Mouse (Mus musculus) forebrain, postnatal 0 days (tissue): ENCODE measurements around the gene Paqr7. TPM values are rescaled to one million over a fixed set of nuclear protein-coding genes. Genes with fewer than 3 reads are reported as not detected.

Experiments used
- ATAC-seq: fragments of 200-750 bp; cut with Nextera tagmentation; 2 replicates; pipeline ENCODE4 v1.8.0; 2017; ENCODE audit warnings: mild to moderate bottlenecking, moderate library complexity
- DNase-seq: peaks from one replicate; pipeline ENCODE4 v3.0.0-alpha.2; 2015
- H3K27ac ChIP-seq: fragments of 300-500 bp; sonication (generic); 2 replicates; pipeline ENCODE4 v1.5.1; 2014; ENCODE audit warnings: low read depth, mild to moderate bottlenecking, antibody characterized with exemption, low read length, moderate library complexity, mixed read lengths
- H3K27me3 ChIP-seq: fragments of 300-500 bp; sonication (generic); 2 replicates; pipeline ENCODE4 v1.6.1; 2014; ENCODE audit warnings: mild to moderate bottlenecking, low read length, mixed read lengths; ENCODE audit not compliant: insufficient read depth
- H3K36me3 ChIP-seq: fragments of 300-500 bp; sonication (generic); 2 replicates; pipeline ENCODE4 v1.6.1; 2014; ENCODE audit warnings: mild to moderate bottlenecking, moderate library complexity; ENCODE audit not compliant: insufficient read depth
- H3K4me1 ChIP-seq: fragments of 300-500 bp; sonication (generic); 2 replicates; pipeline ENCODE4 v1.6.1; 2014; ENCODE audit warnings: antibody characterized with exemption; ENCODE audit not compliant: insufficient read depth
- H3K4me2 ChIP-seq: fragments of 300-500 bp; sonication (generic); 2 replicates; pipeline ENCODE4 v1.6.1; 2014; ENCODE audit warnings: low read depth, mild to moderate bottlenecking, moderate library complexity
- H3K4me3 ChIP-seq: fragments of 300-500 bp; sonication (generic); 2 replicates; pipeline ENCODE4 v1.5.1; 2014; ENCODE audit warnings: low read depth, low read length, mixed read lengths
- H3K9ac ChIP-seq: fragments of 300-500 bp; sonication (generic); 2 replicates; pipeline ENCODE4 v1.6.1; 2014; ENCODE audit warnings: mild to moderate bottlenecking
- H3K9me3 ChIP-seq: fragments of 300-500 bp; sonication (generic); 2 replicates; pipeline ENCODE4 v1.6.1; 2016; ENCODE audit warnings: low read length
- CTCF ChIP-seq: sonication (generic); IDR thresholded peaks from 2 replicates; pipeline ENCODE4 v1.5.1; 2016; ENCODE audit warnings: antibody characterized with exemption, control low read depth, low read depth
- WGBS: fragments of 180-500 bp; shearing (Covaris S2); extraction: QIAGEN DNeasy Blood & Tissue Kit; methylation state at CpG from one replicate; pipeline ENCODE4 v1.1.7; 2014; 5-methylcytosine and 5-hydroxymethylcytosine counted together
- polyA plus RNA-seq: library from polyadenylated mRNA; unstranded; fragments of >200 nt; fragmentation: Nextera tagmentation; extraction: Ambion mirVana; gene quantifications from 2 replicates; pipeline ENCODE4 v1.2.1, GENCODE M21; 2015
- total RNA-seq: library from RNA; depleted of rRNA; stranded (reverse); fragments of >200 nt; gene quantifications from 2 replicates; pipeline ENCODE4 v1.2.3, GENCODE M21; 2014

The Paqr7 gene
- total and polyA plus RNA-seq, 2 experiments from 2014 or later: 28.1 to 36.6 TPM

- Histone ChIP-seq H3K4me1 (no peaks in the 10 kb centered on the region), H3K4me3 (no peak overlapping the region), H3K36me3 (peaks cover 42% of the 10 kb centered on the region), H3K9ac (no peak overlapping the region), H3K27me3 (no peaks in the 10 kb centered on the region), H3K9me3 (no peaks in the 10 kb centered on the region), H3K27ac (no peak overlapping the region), H3K4me2 (no peak overlapping the region)
- TF ChIP-seq CTCF: no peak
- no peak for ATAC-seq
- WGBS: 90% methylated on average over 4 of the region's 4 CpGs
- no peak for DNase-seq
Measured at GRCm38 (mm10) chr4:134523447-134523846, 26.9 kb downstream of the Paqr7 start.

GRCm38 (mm10) chr4:134525806-134526205, 29.3 kb downstream of the Paqr7 start:
- Histone ChIP-seq H3K4me2 (no peak overlapping the region), H3K9me3 (no peaks in the 10 kb centered on the region), H3K4me3 (no peak overlapping the region), H3K27ac (no peak overlapping the region), H3K4me1 (no peaks in the 10 kb centered on the region), H3K9ac (no peak overlapping the region), H3K36me3 (peaks cover 66% of the 10 kb centered on the region), H3K27me3 (no peaks in the 10 kb centered on the region)
- DNase-seq: no peak
- ATAC-seq: no peak
- no peak for TF ChIP-seq CTCF
- 27% methylated on average over 5 of the region's 5 CpGs for WGBS

GRCm38 (mm10) chr4:134526220-134526619, 29.7 kb downstream of the Paqr7 start:
- Histone ChIP-seq H3K36me3 (peaks cover 70% of the 10 kb centered on the region), H3K27me3 (no peaks in the 10 kb centered on the region), H3K4me3 (no peak overlapping the region), H3K4me2 (no peak overlapping the region), H3K4me1 (no peaks in the 10 kb centered on the region), H3K27ac (no peak overlapping the region), H3K9ac (no peak overlapping the region), H3K9me3 (no peaks in the 10 kb centered on the region)
- 53% methylated on average over 5 of the region's 5 CpGs for WGBS
- DNase-seq: no peak
- ATAC-seq: no peak
- TF ChIP-seq CTCF: no peak

DNA sequence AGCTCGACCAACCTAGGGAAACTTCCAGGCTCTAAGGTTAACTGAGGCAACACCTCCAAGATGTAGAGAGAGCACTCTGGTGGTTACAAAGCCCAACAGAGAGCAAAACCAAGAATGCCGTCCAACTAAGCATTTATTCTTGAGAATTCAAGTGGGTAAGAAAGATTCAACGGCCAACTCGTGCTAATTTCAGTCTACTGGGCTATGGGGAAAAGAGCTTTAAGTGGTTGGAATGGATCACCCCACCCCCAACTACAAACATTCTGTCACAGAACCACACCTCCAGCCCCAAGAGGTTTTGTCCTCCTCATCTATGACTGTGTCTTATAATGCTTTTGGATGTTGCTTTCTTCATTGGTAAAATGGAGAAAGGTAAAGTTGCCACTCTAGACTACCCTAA, 36.4 kb downstream of the Paqr7 start:
- no peak overlapping the region for H3K4me2 ChIP-seq
- TF ChIP-seq CTCF: no peak
- no peak overlapping the region for H3K9ac ChIP-seq
- no peaks in the 10 kb centered on the region for H3K27me3 ChIP-seq
- H3K36me3 ChIP-seq: peaks cover 42% of the 10 kb centered on the region
- H3K27ac ChIP-seq: no peak overlapping the region
- H3K9me3 ChIP-seq: no peaks in the 10 kb centered on the region
- WGBS: 89% methylated on average over 4 of the region's 4 CpGs
- no peak overlapping the region for H3K4me3 ChIP-seq
- ATAC-seq (no peak), DNase-seq (no peak)
- H3K4me1 ChIP-seq: peaks cover 10% of the 10 kb centered on the region

- Histone ChIP-seq H3K4me2 (no peak overlapping the region), H3K9me3 (no peaks in the 10 kb centered on the region), H3K9ac (no peak overlapping the region), H3K27ac (no peak overlapping the region), H3K27me3 (no peaks in the 10 kb centered on the region), H3K4me3 (no peak overlapping the region), H3K36me3 (peaks cover 37% of the 10 kb centered on the region), H3K4me1 (peaks cover 10% of the 10 kb centered on the region)
- DNase-seq: no peak
- TF ChIP-seq CTCF: no peak
- WGBS: 84% methylated on average over 4 of the region's 4 CpGs
- ATAC-seq: no peak
Measured at GRCm38 (mm10) chr4:134533421-134533820, 36.9 kb downstream of the Paqr7 start.

GRCm38 (mm10) chr4:134534124-134534886, 37.8 kb downstream of the Paqr7 start:
- DNase-seq (no peak), ATAC-seq (peak; percentile 2; the same call in 1 of the 2 replicates)
- TF ChIP-seq CTCF: no peak
- peaks cover 10% of the 10 kb centered on the region for H3K4me1 ChIP-seq
- 3% methylated on average over 56 of the region's 57 CpGs for WGBS
- peak overlapping the region; percentile 97 for H3K4me3 ChIP-seq
- peak overlapping the region; percentile 90 for H3K27ac ChIP-seq
- peaks cover 32% of the 10 kb centered on the region for H3K36me3 ChIP-seq
- H3K27me3 ChIP-seq: no peaks in the 10 kb centered on the region
- H3K9me3 ChIP-seq: no peaks in the 10 kb centered on the region
- peak overlapping the region; percentile 80 for H3K9ac ChIP-seq
- H3K4me2 ChIP-seq: peak overlapping the region; percentile 99

DNA sequence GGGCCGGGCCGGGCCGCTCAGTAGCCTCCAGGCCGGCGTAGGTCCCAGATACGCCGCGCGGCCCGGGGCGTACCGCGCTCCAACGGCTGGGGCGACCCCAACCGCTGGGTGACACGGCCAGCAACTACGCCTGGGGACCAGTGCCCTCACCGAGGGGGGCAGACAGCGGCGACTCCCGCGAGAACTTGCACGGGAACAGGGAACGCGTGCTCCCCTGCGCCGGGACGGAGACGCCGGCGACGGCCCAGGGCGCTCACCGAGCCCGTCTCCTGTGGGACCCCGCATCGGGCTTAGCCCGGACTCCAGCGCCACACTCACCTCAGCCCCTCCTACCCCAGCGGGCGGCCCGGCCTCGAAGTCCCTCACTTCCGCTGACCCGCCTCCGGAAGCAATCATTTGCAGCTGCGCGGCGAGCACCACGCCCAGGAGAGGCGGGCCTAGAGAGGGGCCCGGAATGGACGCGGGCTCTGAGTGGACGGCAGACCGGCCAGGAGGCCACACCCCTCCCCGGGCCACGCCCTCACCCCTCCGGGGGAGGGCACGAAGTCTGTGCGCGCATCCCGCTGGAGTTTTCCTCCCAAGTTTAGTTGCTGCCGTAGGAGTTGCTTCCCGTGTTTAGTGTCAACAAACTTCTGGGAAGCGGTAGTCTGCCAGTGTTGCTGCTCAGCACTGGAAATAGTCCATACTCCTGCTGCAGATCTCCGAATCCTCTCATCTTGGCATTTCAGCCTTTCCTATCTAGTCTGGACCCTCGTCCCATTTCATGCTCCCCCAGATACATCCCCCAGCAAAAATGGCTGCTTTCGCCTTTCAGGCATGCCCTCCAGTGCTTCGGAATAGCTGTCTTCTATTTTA, 38.7 kb downstream of the Paqr7 start, which contains the start of gene Mtfr1l:
Gene Mtfr1l, minus strand, starts transcription at position 456 of the 855 bp plus-strand sequence.
- TF ChIP-seq CTCF: no peak
- peak; percentile 97 for ATAC-seq
- peaks cover 30% of the 10 kb centered on the region for H3K36me3 ChIP-seq
- peak within 1 kb of the TSS; percentile 99 for H3K4me2 ChIP-seq
- peak within 1 kb of the TSS; percentile 80 for H3K9ac ChIP-seq
- H3K27ac ChIP-seq: peak within 1 kb of the TSS; percentile 90
- H3K4me3 ChIP-seq: peak within 1 kb of the TSS; percentile 97
- 2% methylated on average over 68 of the region's 71 CpGs for WGBS
- H3K27me3 ChIP-seq: no peaks in the 10 kb centered on the region
- peak; percentile 95 for DNase-seq
- no peaks in the 10 kb centered on the region for H3K9me3 ChIP-seq
- peaks cover 10% of the 10 kb centered on the region for H3K4me1 ChIP-seq
